Mouse (Mus musculus) midbrain, postnatal 0 days (tissue): Measurements from ENCODE around the gene Aplnr. TPM values are rescaled to one million over a fixed set of nuclear protein-coding genes. Genes with fewer than 3 reads are reported as not detected.

Source experiments
- ATAC-seq: fragments of 200-750 bp; cut with Nextera tagmentation; 2 replicates; pipeline ENCODE4 v1.8.0; 2017; ENCODE audit warnings: moderate number of reproducible peaks, mild to moderate bottlenecking, moderate TSS enrichment, moderate library complexity; ENCODE audit not compliant: low FRiP score
- DNase-seq: peaks from one replicate; pipeline ENCODE4 v3.0.0-alpha.2; 2015; ENCODE audit warnings: low spot score
- H3K27ac ChIP-seq: fragments of 300-500 bp; sonication (generic); 2 replicates; pipeline ENCODE4 v1.5.1; 2014; ENCODE audit warnings: low read depth, mild to moderate bottlenecking, low read length, mixed read lengths
- H3K27me3 ChIP-seq: fragments of 300-500 bp; sonication (generic); 2 replicates; pipeline ENCODE4 v1.6.1; 2014; ENCODE audit warnings: low read length, control low read depth, mixed read lengths; ENCODE audit not compliant: insufficient read depth
- H3K36me3 ChIP-seq: fragments of 300-500 bp; sonication (generic); 2 replicates; pipeline ENCODE4 v1.6.1; 2014; ENCODE audit warnings: low read length, control low read depth, mixed read lengths; ENCODE audit not compliant: insufficient read depth
- H3K4me1 ChIP-seq: fragments of 300-500 bp; sonication (generic); 2 replicates; pipeline ENCODE4 v1.6.1; 2014; ENCODE audit warnings: mild to moderate bottlenecking, control low read depth, antibody characterized with exemption, low read length, mixed read lengths; ENCODE audit not compliant: insufficient read depth
- H3K4me2 ChIP-seq: fragments of 300-500 bp; sonication (generic); 2 replicates; pipeline ENCODE4 v1.6.1; 2014; ENCODE audit warnings: low read depth, mild to moderate bottlenecking, low read length, mixed read lengths; ENCODE audit not compliant: poor library complexity, severe bottlenecking
- H3K4me3 ChIP-seq: fragments of 300-500 bp; sonication (generic); 2 replicates; pipeline ENCODE4 v1.5.1; 2014; ENCODE audit warnings: low read depth, mild to moderate bottlenecking, low read length, moderate library complexity
- H3K9ac ChIP-seq: fragments of 300-500 bp; sonication (generic); replicated peaks from 2 replicates; pipeline ENCODE4 v1.6.1; 2014; ENCODE audit warnings: mild to moderate bottlenecking, low read length, moderate library complexity, mixed read lengths; ENCODE audit not compliant: poor library complexity, severe bottlenecking
- H3K9me3 ChIP-seq: fragments of 300-500 bp; sonication (generic); 2 replicates; pipeline ENCODE4 v1.6.1; 2016; ENCODE audit warnings: low read length, control low read depth
- CTCF ChIP-seq: IDR thresholded peaks from 2 replicates; pipeline ENCODE4 v1.5.1; 2016; ENCODE audit warnings: antibody characterized with exemption, mild to moderate bottlenecking
- WGBS: fragments of 180-500 bp; shearing (Covaris S2); extraction: QIAGEN DNeasy Blood & Tissue Kit; methylation state at CpG from one replicate; pipeline ENCODE4 v1.1.7; 2014; 5-methylcytosine and 5-hydroxymethylcytosine counted together
- polyA plus RNA-seq: library from polyadenylated mRNA; unstranded; fragments of >200 nt; fragmentation: Nextera tagmentation; extraction: Ambion mirVana; gene quantifications from 2 replicates; pipeline ENCODE4 v1.2.1, GENCODE M21; 2015
- total RNA-seq: library from RNA; depleted of rRNA; stranded (reverse); fragments of >200 nt; gene quantifications from 2 replicates; pipeline ENCODE4 v1.2.3, GENCODE M21; 2014

The Aplnr gene
- total and polyA plus RNA-seq, 2 experiments from 2014 or later, result 17.4 to 19.3 TPM

DNA sequence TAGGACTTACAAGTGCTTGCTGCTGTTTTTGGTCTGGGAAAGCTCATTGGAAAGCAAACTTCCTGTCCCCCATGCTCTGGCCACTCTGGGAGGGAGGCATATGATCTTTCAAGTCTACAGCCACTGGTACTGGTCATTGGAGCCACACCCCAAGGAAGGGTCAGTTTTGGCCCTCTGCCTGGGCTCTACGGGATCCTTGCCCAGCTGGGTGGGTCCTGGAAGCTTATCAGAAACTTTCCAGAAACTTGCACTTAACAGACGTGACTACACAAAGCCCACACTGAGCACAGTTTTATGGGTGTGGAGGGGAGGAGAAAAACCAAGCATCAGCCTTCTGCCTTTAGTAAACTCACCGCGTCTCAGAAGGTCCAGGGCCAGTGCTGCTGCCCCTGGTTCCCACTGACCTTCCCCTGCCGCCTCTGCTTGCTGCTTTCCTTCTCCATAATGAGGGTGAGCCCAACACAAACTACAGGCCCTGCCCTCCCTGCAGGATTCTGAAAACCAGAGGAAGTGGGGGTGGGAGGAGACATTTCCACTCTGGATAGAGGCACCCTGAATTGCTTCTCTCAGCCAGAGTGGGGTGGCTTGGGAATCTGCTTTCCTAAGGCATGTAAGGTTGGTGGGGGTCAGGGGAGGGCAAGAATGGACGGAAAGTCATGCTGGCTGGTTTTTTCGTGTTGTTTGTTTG is 37.1 kb upstream of the Aplnr start:
- no peak for ATAC-seq
- H3K27ac ChIP-seq, result no peak overlapping the region

DNA sequence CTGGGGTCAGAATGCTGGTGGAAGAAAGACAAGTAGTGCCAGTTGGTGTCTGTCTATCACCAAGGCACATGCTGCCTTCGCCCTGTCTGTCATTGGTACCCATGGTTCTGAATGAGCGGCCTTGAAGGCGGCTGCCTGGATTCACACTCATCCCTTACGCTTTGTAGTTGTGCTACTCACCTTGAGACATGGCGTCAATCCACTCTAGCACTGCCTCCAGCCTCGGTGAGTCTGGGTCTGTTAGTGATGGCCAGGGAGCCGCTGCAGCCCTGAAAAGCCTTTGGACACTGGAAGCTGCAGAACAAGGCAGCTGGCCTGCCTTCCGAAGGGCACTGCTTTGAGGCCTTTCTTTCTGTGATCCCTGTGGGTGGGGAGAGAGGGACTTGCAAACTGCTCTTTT is 32.8 kb upstream of the Aplnr start:
- TF ChIP-seq CTCF, result no peak
- H3K27ac ChIP-seq, result no peak overlapping the region

More for the DNA sequence above, 37.1 kb upstream of the Aplnr start:
- H3K9me3 ChIP-seq, result peaks cover 4% of the 10 kb centered on the region; the same call in 1 of the 2 replicates
- no peak overlapping the region for H3K9ac ChIP-seq
- no peaks in the 10 kb centered on the region for H3K4me1 ChIP-seq
- H3K27me3 ChIP-seq, result no peaks in the 10 kb centered on the region
- no peak overlapping the region for H3K4me3 ChIP-seq
- H3K36me3 ChIP-seq, result no peaks in the 10 kb centered on the region
- 81% methylated on average over 7 of the region's 7 CpGs for WGBS
- TF ChIP-seq CTCF, result no peak
- no peak overlapping the region for H3K4me2 ChIP-seq
- DNase-seq, result no peak

DNA sequence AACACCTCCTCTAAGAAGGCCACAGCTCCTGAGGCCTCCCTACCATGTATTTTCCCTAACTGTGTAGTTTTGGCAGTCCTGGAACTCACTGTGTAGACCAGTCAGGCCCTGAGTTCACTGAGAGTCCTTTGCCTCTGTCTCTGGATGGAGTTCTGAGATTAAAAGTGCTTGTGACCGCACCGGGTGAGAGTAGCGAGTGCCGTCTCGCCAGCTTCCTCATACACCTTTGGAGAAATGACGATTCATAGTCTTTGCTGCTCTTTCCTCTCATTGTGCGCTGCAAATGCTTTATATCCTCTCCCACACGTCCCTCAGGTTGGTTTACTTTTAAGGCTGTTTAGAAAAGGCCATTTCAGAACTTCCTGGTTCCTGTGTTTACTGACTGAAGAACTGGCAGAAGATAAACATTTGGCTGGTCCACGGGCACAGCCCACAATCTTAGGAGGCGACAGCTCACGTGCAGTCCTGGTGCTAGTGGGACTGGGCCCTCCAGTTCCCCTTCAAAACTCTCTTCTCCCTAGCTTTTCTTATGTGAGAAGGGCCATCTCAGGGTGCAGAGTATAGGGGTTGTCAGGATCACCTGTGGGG is 30.5 kb upstream of the Aplnr start:
- ATAC-seq (no peak), DNase-seq (no peak)
- Histone ChIP-seq H3K27me3 (no peaks in the 10 kb centered on the region), H3K9me3 (peaks cover 4% of the 10 kb centered on the region; the same call in 1 of the 2 replicates), H3K4me1 (no peaks in the 10 kb centered on the region), H3K9ac (no peak overlapping the region), H3K4me3 (no peak overlapping the region), H3K36me3 (no peaks in the 10 kb centered on the region), H3K27ac (no peak overlapping the region), H3K4me2 (no peak overlapping the region)
- no peak for TF ChIP-seq CTCF
- 85% methylated on average over 11 of the region's 11 CpGs for WGBS

More for the DNA sequence above, 32.8 kb upstream of the Aplnr start:
- Histone ChIP-seq H3K27me3 (no peaks in the 10 kb centered on the region), H3K4me2 (no peak overlapping the region), H3K9me3 (peaks cover 4% of the 10 kb centered on the region; the same call in 1 of the 2 replicates), H3K4me3 (no peak overlapping the region), H3K9ac (no peak overlapping the region), H3K36me3 (no peaks in the 10 kb centered on the region), H3K4me1 (no peaks in the 10 kb centered on the region)
- DNase-seq (no peak), ATAC-seq (no peak)
- WGBS, result 78% methylated on average over 8 of the region's 8 CpGs

DNA sequence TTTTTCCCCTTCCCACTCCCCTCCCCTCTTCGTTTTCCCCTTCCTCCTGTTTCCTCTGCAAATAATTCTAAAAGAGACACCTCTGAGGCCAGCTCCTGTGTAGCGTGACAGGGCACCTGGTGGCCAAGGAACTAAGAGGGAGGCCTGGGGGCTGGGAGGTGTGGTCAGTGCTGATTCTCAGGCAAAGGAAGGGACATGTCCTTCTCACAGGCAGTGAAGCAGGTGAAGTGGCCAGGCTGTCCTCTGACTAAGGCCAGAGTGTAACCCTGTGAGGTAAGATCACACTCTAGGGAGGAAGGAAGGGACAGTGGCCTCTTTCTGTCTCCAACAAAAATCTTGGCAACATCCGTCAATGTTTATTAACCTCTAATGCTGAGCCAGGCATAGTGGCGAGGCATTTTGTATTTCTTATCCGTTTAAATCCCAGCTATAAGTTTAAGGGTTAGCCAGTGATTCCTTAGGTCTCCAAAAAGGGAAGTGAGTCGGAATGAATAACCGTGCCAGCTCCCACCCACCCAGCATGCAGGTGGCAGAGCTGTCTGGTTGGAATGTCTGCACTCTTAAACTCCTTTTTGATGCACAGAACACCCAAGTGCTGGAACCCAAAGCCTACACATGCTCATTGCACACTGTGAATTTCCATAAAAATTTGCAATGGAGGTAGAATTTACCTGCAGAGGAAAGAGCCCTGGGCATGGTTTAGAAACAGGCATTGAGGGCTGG is 29.8 kb upstream of the Aplnr start:
- no peak overlapping the region for H3K9ac ChIP-seq
- TF ChIP-seq CTCF, result no peak
- no peaks in the 10 kb centered on the region for H3K27me3 ChIP-seq
- ATAC-seq, result no peak
- H3K36me3 ChIP-seq, result no peaks in the 10 kb centered on the region
- H3K4me1 ChIP-seq, result no peaks in the 10 kb centered on the region
- H3K4me3 ChIP-seq, result no peak overlapping the region
- 0 out of 2 replicates have a peak, but pooled peaks cover under 1% of the 10 kb centered on the region for H3K9me3 ChIP-seq
- no peak overlapping the region for H3K27ac ChIP-seq
- WGBS, result 74% methylated on average over 7 of the region's 7 CpGs
- DNase-seq, result no peak
- H3K4me2 ChIP-seq, result no peak overlapping the region

DNA sequence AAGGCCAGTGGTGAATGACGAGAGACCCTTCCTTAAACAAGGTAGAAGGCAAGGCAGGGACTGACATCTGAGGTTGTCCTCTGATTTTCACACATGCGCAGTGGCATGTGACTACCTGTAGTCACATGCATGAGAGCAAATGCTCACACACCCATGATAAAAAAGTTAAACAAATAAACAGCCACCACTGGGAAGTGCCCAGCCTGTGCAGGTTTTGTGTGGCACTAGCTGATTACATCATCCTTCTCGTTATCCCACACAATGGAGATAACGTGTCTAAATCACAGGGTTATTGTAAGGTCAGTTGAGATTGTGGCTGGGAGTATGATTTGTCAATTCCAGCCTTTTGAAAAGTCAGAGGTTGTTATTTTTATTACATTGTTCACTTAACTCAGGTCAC is 29.1 kb upstream of the Aplnr start:
- TF ChIP-seq CTCF, result no peak
- ATAC-seq (no peak), DNase-seq (no peak)
- Histone ChIP-seq H3K4me2 (no peak overlapping the region), H3K9ac (no peak overlapping the region), H3K9me3 (no peaks in the 10 kb centered on the region), H3K4me1 (no peaks in the 10 kb centered on the region), H3K4me3 (no peak overlapping the region), H3K36me3 (no peaks in the 10 kb centered on the region), H3K27ac (no peak overlapping the region), H3K27me3 (no peaks in the 10 kb centered on the region)
- 89% methylated on average over 4 of the region's 4 CpGs for WGBS
